Mouse (Mus musculus): ENCODE measurements around the gene Polr2e. TPM values are rescaled to one million over a fixed set of nuclear protein-coding genes. Genes with fewer than 3 reads are reported as not detected.
A peak's percentile ranks its signal among the peaks of the same experiment; 100 is the strongest.

Polr2e gene
- total RNA-seq, 1 experiment from 2014 or later = 95.9 TPM

GRCm38 (mm10) chr10:80022164-80022563 lies 17.4 kb downstream of the Polr2e start:
- no peak for ATAC-seq (replicated peaks; ENCODE audit: insufficient number of reproducible peaks, low FRiP score, low TSS enrichment, poor library complexity, severe bottlenecking)

- no peak for ATAC-seq (replicated peaks; ENCODE audit: insufficient number of reproducible peaks, low FRiP score, low TSS enrichment, poor library complexity, severe bottlenecking)
Observed at GRCm38 (mm10) chr10:80021320-80021641, 18.3 kb downstream of the Polr2e start.

DNA sequence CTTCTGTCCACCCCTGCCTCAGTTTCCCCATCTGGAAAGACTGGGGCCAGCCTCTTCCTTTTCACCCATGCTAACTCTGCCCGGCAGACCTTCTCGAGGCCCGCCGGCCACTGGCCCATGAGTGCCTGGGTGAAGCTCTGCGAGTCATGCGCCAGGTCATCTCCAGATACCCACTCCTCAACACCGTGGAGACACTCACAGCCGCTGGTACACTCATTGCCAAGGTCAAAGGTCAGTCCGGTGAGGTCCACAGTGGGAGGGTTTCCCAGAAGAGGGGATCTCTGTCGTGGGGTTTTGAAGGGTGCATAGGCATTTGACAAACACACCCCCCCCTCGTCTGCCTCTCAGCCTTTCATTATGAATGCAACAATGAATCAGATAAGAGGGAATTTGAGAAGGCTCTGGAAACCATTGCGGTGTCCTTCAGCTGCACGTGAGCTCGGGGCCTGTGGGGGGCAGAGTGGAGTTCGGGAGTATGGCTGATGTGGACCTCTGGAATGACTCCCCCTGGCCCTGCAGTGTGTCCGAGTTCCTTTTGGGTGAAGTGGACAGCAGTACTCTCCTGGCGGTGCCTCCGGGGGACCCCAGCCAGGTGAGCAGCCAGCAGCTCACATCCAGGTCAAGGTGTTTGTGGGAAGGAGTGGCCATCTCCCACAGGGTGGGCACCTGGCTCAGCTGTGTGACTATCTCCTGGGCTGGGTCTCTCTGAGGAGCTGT lies 18.8 kb downstream of the Polr2e start:
- no peak for ATAC-seq (replicated peaks; ENCODE audit: insufficient number of reproducible peaks, low FRiP score, low TSS enrichment, poor library complexity, severe bottlenecking)

GRCm38 (mm10) chr10:80020191-80020590 lies 19.4 kb downstream of the Polr2e start:
- ATAC-seq (replicated peaks; ENCODE audit: insufficient number of reproducible peaks, low FRiP score, low TSS enrichment, poor library complexity, severe bottlenecking) = no peak

GRCm38 (mm10) chr10:80019471-80020131 lies 20.0 kb downstream of the Polr2e start:
- ATAC-seq (replicated peaks; ENCODE audit: insufficient number of reproducible peaks, low FRiP score, low TSS enrichment, poor library complexity, severe bottlenecking) = no peak

DNA sequence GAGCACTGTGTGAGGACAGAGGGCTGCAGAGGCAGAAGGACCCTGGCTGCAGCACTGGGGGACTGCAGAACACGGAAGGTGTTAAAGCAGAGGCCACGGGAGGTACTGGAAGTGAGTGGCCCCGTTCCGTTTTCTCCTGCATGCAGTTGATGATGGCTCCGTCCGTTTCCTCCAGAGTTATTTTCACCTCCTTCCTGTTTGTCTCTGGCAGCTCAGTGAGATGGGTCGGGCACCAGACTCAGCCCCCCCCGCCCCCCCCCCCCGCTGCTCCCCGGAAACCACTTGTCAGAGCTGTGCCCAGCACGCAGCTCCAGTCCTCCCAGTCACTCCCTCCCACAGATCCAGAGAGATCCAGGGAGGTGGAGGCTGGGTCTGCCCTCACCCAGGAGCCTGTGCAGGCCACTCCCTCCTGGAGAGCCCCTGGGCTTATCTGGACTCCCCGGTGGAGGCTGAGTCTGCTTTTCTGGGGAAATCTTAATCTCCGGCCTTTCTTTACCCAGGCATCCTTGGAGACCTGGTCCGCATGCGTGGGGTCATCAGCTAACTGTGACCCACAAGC lies 20.8 kb downstream of the Polr2e start:
- peak; percentile 30 for ATAC-seq (replicated peaks; ENCODE audit: insufficient number of reproducible peaks, low FRiP score, low TSS enrichment, poor library complexity, severe bottlenecking)

DNA sequence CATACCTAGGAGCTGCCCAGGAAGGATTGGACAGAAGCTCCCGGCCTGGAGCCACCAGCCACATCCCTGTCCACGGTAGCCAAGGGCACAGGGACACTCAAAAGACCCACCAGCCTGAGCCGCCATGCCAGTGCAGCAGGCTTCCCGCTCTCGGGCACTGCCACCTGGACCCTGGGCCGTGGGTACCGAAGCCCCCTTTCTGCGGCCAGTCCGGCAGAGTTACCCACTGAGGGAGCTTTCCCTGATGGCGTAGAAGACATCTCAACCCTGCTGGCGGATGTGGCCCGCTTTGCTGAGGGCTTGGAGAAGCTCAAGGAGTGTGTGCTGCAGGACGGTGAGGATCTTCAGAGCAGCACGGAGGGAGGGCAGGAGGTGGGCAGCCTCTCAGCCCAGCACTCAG lies 21.8 kb downstream of the Polr2e start:
- ATAC-seq (replicated peaks; ENCODE audit: insufficient number of reproducible peaks, low FRiP score, low TSS enrichment, poor library complexity, severe bottlenecking) = 0 out of 2 replicates have a peak, but pooled peaks have one; percentile 0

DNA sequence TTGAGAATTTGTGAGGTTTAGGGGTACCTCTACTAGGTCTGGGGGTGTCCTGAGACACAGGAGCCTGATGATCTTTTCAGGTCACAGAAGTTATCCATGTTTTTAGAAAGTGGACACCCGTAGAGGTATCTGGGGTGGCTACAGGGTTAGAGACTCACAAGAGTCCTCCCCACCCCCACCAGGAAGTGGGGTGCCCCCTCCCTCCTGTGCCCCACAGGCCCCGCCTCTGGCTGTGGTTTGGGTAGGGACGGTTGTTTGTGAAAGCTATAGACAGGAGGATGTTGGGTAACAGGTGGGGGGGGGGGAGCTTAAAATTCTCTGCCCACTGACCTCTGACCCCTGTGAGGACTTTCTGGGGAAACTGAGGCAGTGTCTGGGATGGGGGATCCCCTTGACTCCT lies 22.2 kb downstream of the Polr2e start:
- ATAC-seq (replicated peaks; ENCODE audit: insufficient number of reproducible peaks, low FRiP score, low TSS enrichment, poor library complexity, severe bottlenecking) = peak; percentile 51

- ATAC-seq (replicated peaks; ENCODE audit: insufficient number of reproducible peaks, low FRiP score, low TSS enrichment, poor library complexity, severe bottlenecking) = peak; percentile 19
Observed at GRCm38 (mm10) chr10:80016931-80017330, 22.7 kb downstream of the Polr2e start.

DNA sequence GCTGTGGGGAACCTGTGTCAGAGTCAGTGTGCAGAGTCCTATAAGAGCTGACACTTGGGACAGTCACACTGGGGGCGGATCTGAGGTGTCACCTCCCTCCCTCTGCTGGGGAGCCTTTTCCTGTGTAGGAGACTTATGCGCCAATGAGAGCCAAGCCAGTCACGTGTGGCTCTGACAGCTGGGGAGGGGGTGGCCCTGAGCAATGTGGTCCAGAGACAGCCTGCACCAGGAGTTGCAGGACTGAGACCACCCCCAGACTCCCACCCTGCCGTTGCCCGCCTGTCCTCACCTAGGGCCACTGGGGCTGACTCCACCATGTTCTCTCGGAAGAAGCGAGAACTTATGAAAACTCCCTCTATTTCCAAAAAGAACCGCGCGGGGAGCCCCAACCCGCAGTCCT lies 23.1 kb downstream of the Polr2e start, which contains the start of gene Arhgap45:
Arhgap45 (plus strand) TSS at position 143 of the 400 bp plus-strand sequence.
- peak; percentile 72 for ATAC-seq (replicated peaks; ENCODE audit: insufficient number of reproducible peaks, low FRiP score, low TSS enrichment, poor library complexity, severe bottlenecking)

DNA sequence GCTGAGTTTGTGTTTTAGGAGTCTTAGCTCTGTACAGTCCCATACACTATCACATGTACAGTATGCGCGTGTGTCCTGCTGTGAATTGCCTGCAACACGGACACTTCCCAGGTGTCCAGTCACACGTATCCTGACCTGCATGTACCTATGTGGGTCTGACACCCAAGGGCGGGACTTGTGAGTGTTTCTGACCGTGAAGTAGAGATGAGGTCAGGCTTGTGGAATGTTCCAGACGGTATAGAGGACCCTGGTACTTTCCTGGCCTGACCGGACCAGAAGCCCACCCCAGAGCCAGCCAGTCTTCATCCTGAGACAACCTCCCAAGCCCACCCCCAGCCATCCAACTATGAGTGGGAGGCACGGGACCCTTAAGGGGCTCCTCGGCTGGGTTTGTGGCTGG lies 24.0 kb downstream of the Polr2e start:
- ATAC-seq (replicated peaks; ENCODE audit: insufficient number of reproducible peaks, low FRiP score, low TSS enrichment, poor library complexity, severe bottlenecking) = no peak

DNA sequence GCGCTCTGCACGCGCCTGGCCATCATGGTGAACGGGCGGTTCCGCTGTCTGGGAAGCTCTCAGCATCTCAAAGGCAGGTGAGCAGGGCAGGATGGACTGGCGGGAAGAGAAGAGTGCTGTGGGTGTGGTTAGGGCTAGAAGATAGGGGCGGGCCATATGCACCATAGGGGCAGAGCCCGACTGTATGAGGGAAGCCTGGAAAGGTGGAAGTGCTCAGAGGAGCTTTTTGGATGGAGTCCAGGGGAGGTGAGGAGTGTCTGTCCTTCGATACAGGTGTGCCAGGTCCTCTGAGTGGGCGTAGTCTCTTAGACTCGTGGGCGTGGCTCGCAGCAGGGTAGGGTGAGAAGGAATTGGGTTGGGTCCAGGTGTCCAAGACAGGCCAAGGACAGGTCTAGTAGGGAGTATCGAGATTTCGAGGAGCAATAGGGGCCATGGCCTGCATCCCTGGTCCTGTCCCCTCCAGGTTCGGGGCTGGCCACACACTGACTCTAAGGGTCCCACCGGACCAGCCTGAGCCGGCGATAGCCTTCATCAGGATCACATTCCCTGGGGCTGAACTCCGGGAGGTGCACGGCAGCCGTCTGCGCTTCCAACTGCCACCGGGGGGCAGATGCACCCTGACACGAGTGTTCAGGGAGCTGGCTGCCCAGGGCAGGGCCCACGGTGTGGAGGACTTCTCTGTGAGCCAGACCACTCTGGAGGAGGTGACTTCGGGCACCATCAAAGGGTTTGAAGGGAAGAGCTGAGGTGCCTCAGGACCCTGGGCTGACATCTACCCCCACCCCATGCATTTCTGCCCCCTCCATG lies 24.9 kb downstream of the Polr2e start:
- ATAC-seq (replicated peaks; ENCODE audit: insufficient number of reproducible peaks, low FRiP score, low TSS enrichment, poor library complexity, severe bottlenecking) = no peak

DNA sequence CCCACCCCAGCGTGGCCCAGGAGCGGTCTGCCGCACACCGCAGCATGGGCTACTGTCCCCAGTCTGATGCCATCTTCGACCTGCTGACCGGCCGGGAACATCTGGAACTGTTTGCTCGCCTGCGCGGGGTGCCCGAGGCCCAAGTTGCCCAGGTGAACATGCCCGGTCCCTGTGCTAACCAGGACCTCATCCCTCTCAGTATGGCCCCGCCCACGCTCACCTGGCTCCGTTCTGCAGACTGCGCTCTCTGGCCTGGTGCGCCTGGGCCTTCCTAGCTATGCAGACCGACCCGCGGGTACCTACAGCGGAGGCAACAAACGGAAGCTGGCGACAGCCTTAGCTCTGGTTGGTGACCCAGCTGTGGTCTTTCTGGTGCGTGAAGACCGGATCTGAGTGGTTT lies 26.0 kb downstream of the Polr2e start:
- no peak for ATAC-seq (replicated peaks; ENCODE audit: insufficient number of reproducible peaks, low FRiP score, low TSS enrichment, poor library complexity, severe bottlenecking)

GRCm38 (mm10) chr10:80011740-80012139 lies 27.9 kb downstream of the Polr2e start:
- ATAC-seq (replicated peaks; ENCODE audit: insufficient number of reproducible peaks, low FRiP score, low TSS enrichment, poor library complexity, severe bottlenecking) = no peak

DNA sequence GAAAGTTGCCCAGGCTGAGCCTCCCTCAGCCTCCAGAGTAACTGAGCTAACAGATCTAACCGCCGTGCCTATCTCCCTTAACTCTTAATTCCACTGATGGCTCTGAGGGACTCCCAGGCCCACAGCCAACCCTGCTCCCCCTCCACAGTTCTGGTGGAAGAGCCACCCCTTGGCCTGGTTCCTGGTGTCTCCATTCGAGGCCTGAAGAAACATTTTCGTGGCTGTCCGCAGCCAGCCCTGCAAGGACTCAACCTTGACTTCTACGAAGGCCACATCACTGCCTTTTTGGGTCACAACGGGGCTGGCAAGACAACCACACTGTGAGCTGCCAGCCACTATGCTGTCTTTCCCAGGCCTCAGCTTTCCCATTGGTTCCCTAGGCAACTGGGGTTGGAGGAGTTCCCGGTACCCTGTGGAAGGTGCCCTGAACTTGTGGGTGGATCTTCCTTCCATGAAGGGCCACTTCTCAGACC lies 35.3 kb downstream of the Polr2e start:
- ATAC-seq (replicated peaks; ENCODE audit: insufficient number of reproducible peaks, low FRiP score, low TSS enrichment, poor library complexity, severe bottlenecking) = no peak

GRCm38 (mm10) chr10:80003374-80004232 lies 36.0 kb downstream of the Polr2e start:
- ATAC-seq (replicated peaks; ENCODE audit: insufficient number of reproducible peaks, low FRiP score, low TSS enrichment, poor library complexity, severe bottlenecking) = no peak

DNA sequence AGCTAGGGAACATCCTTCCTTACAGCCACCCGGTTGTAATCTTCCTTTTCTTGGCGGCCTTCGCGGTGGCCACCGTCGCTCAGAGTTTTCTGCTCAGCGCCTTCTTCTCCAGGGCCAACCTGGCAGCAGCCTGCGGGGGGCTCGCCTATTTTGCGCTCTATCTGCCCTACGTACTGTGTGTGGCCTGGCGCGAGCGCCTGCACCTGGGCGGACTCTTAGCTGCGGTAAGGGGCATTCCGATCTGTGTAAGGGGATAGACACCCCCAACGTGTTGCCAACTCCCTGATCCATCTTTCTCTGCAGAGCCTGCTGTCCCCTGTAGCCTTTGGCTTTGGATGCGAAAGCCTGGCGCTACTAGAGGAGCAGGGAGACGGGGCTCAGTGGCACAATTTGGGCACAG lies 36.8 kb downstream of the Polr2e start:
- no peak for ATAC-seq (replicated peaks; ENCODE audit: insufficient number of reproducible peaks, low FRiP score, low TSS enrichment, poor library complexity, severe bottlenecking)

DNA sequence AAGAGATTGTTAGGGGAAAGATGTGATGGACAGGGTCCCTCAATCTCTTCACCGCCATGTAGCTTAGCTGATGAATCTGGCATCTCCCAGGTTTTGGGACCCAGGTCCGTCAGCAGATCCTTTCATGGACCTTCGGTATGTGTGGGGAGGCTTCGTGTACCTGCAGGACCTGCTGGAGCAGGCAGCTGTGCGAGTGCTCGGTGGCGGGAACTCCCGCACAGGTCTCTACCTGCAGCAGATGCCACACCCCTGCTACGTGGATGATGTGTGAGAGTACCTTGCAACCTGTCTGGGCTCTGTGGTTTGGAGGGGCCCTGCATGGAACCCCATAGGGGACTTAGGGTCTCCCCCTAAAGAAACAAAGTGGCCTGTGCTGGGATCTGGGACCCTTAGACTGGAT lies 37.6 kb downstream of the Polr2e start:
- ATAC-seq (replicated peaks; ENCODE audit: insufficient number of reproducible peaks, low FRiP score, low TSS enrichment, poor library complexity, severe bottlenecking) = no peak
